Mouse (Mus musculus) CH12.LX (cell line): ENCODE measurements around the gene Nrp2. TPM values are rescaled to one million over a fixed set of nuclear protein-coding genes. Genes with fewer than 3 reads are reported as not detected.

Source experiments
- DNase-seq: peaks from one replicate; pipeline ENCODE4 v3.0.0-alpha.2; 2013; ENCODE audit errors: extremely low read depth
- H3K27ac ChIP-seq: 2 replicates; pipeline ENCODE4 v1.5.1; 2012; ENCODE audit warnings: low read depth, mild to moderate bottlenecking, control low read depth, moderate library complexity; ENCODE audit not compliant: insufficient read depth
- H3K27me3 ChIP-seq: replicated peaks from 2 replicates; pipeline ENCODE3; 2012; ENCODE audit warnings: inconsistent platforms
- H3K36me3 ChIP-seq, 2 experiments: replicated peaks in 1 of 2; 2 replicates each; pipeline versions ENCODE3 to v1.6.1; 2012; ENCODE audit warnings: inconsistent platforms in 1 of 2, low read length in 1 of 2, mild to moderate bottlenecking in 1 of 2, mixed read lengths in 1 of 2, moderate library complexity in 1 of 2; ENCODE audit not compliant: control insufficient read depth in 1 of 2, insufficient read depth in 1 of 2
- H3K4me1 ChIP-seq, 2 experiments: 2 replicates each; pipeline ENCODE4 v1.6.1; 2012; ENCODE audit warnings: inconsistent platforms in 1 of 2, moderate library complexity in 1 of 2; ENCODE audit not compliant: insufficient read depth in 2 of 2, control insufficient read depth in 1 of 2
- H3K4me2 ChIP-seq: 2 replicates; pipeline ENCODE4 v1.6.1; 2012; ENCODE audit warnings: low read depth, mild to moderate bottlenecking, control low read depth; ENCODE audit not compliant: poor library complexity, insufficient read depth, severe bottlenecking
- H3K4me3 ChIP-seq, 3 experiments: fragments of 150-350 bp in 1 of 3; sonication (generic) in 1 of 3; replicated peaks in 1 of 3; 2 replicates each; pipeline versions ENCODE3 to v1.5.1; 2011 to 2012; ENCODE audit warnings: low read depth in 2 of 3, low read length in 2 of 3, mild to moderate bottlenecking in 2 of 3, moderate library complexity in 2 of 3, control low read depth in 1 of 3, improper control_type of control experiment in 1 of 3, inconsistent platforms in 1 of 3, mixed read lengths in 1 of 3; ENCODE audit not compliant: poor library complexity in 1 of 3
- H3K79me2 ChIP-seq: replicated peaks from 2 replicates; pipeline ENCODE4 v1.6.1; 2012; ENCODE audit warnings: mild to moderate bottlenecking, moderate library complexity; ENCODE audit not compliant: control insufficient read depth, poor library complexity, insufficient read depth, severe bottlenecking; ENCODE audit errors: extremely low read depth
- H3K9ac ChIP-seq: 2 replicates; pipeline ENCODE4 v1.6.1; 2012; ENCODE audit warnings: low read depth, mild to moderate bottlenecking, control low read depth, moderate library complexity; ENCODE audit not compliant: insufficient read depth
- H3K9me3 ChIP-seq: replicated peaks from 2 replicates; pipeline ENCODE3; 2012; ENCODE audit warnings: low read length, inconsistent platforms, mixed read lengths
- CHD2 ChIP-seq: IDR thresholded peaks from 2 replicates; pipeline ENCODE4 v1.6.1; 2011; ENCODE audit warnings: low read length, improper control_type of control experiment
- CTCF ChIP-seq, 2 experiments: IDR thresholded peaks in 1 of 2; conservative IDR thresholded peaks in 1 of 2; 2 replicates each; pipeline ENCODE4 v1.5.1; 2011 to 2012; ENCODE audit warnings: low read depth in 2 of 2, low read length in 2 of 2, improper control_type of control experiment in 1 of 2, inconsistent platforms in 1 of 2, mild to moderate bottlenecking in 1 of 2, moderate library complexity in 1 of 2
- E2F4 ChIP-seq: IDR thresholded peaks from 2 replicates; pipeline ENCODE4 v1.6.1; 2011; ENCODE audit warnings: low read depth, low read length, improper control_type of control experiment; ENCODE audit not compliant: insufficient replicate concordance
- GABPA ChIP-seq: IDR thresholded peaks from 2 replicates; pipeline ENCODE4 v1.6.1; 2012; ENCODE audit warnings: low read depth, low read length, improper control_type of control experiment, inconsistent platforms; ENCODE audit not compliant: insufficient replicate concordance
- HCFC1 ChIP-seq: IDR thresholded peaks from 2 replicates; pipeline ENCODE4 v1.6.1; 2012; ENCODE audit warnings: low read depth, mild to moderate bottlenecking, inconsistent platforms, low read length, improper control_type of control experiment
- JUN ChIP-seq: IDR thresholded peaks from 2 replicates; pipeline ENCODE4 v1.6.1; 2011; ENCODE audit warnings: low read depth, mild to moderate bottlenecking, low read length, improper control_type of control experiment, moderate library complexity; ENCODE audit not compliant: insufficient read depth
- KAT2A ChIP-seq: IDR thresholded peaks from 2 replicates; pipeline ENCODE4 v1.6.1; 2012; ENCODE audit warnings: low read length, improper control_type of control experiment, inconsistent platforms; ENCODE audit not compliant: insufficient replicate concordance
- MAFK ChIP-seq: IDR thresholded peaks from 2 replicates; pipeline ENCODE4 v1.6.1; 2011; ENCODE audit warnings: low read length, improper control_type of control experiment; ENCODE audit not compliant: insufficient replicate concordance
- MEF2A ChIP-seq: IDR thresholded peaks from 2 replicates; pipeline ENCODE4 v1.6.1; 2014; ENCODE audit warnings: low read depth, mild to moderate bottlenecking, inconsistent platforms, low read length, improper control_type of control experiment, borderline replicate concordance
- MYC ChIP-seq: IDR thresholded peaks from 2 replicates; pipeline ENCODE4 v1.6.1; 2011; ENCODE audit warnings: low read depth, mild to moderate bottlenecking, improper control_type of control experiment, low read length
- NRF1 ChIP-seq: IDR thresholded peaks from 2 replicates; pipeline ENCODE4 v1.6.1; 2014; ENCODE audit warnings: low read depth, mild to moderate bottlenecking, inconsistent platforms, low read length, improper control_type of control experiment, moderate library complexity
- RAD21 ChIP-seq: IDR thresholded peaks from 2 replicates; pipeline ENCODE4 v1.6.1; 2011; ENCODE audit warnings: low read depth, mild to moderate bottlenecking, low read length, improper control_type of control experiment, moderate library complexity
- TBP ChIP-seq: conservative IDR thresholded peaks from 2 replicates; pipeline ENCODE4 v1.6.1; 2011; ENCODE audit warnings: low read depth, low read length, improper control_type of control experiment
- UBTF ChIP-seq: IDR thresholded peaks from 2 replicates; pipeline ENCODE4 v1.6.1; 2012; ENCODE audit warnings: low read depth, mild to moderate bottlenecking, inconsistent platforms, low read length, improper control_type of control experiment, moderate library complexity
- USF1 ChIP-seq: IDR thresholded peaks from 2 replicates; pipeline ENCODE4 v1.6.1; 2014; ENCODE audit warnings: low read depth, mild to moderate bottlenecking, inconsistent platforms, low read length, improper control_type of control experiment
- USF2 ChIP-seq: conservative IDR thresholded peaks from 2 replicates; pipeline ENCODE4 v1.6.1; 2011; ENCODE audit warnings: low read depth, low read length, improper control_type of control experiment
- ZC3H11A ChIP-seq: IDR thresholded peaks from 2 replicates; pipeline ENCODE4 v1.6.1; 2012; ENCODE audit warnings: low read depth, mild to moderate bottlenecking, inconsistent platforms, low read length, improper control_type of control experiment
- ZKSCAN1 ChIP-seq: IDR thresholded peaks from 2 replicates; pipeline ENCODE4 v1.6.1; 2012; ENCODE audit warnings: low read depth, inconsistent platforms, low read length, improper control_type of control experiment, borderline replicate concordance
- dilution Hi-C: fragments of 300-500 bp; cut with MboI; formaldehyde crosslinking; loops from 2 replicates; pipeline ENCODE4 v1.14.3; 2020; ENCODE audit warnings: low sequenced_read_pairs; ENCODE audit not compliant: extremely low pct_unique_long_range_greater_than_20kb, extremely low pct_ligation_motif_present
- in situ Hi-C: fragments of 300-500 bp; cut with MboI; formaldehyde crosslinking; loops from 3 replicates; pipeline ENCODE4 v1.14.3; 2019; ENCODE audit warnings: low sequenced_read_pairs, low pct_ligation_motif_present, low pct_unique_long_range_greater_than_20kb, mixed read lengths
- polyA plus RNA-seq: library from polyadenylated mRNA; unstranded; fragments of >175 nt; gene quantifications from 2 replicates; pipeline ENCODE4 v1.2.1, GENCODE M21; 2012; ENCODE audit warnings: low read depth; ENCODE audit not compliant: insufficient read length
- total RNA-seq, 2 experiments: library from RNA; depleted of rRNA; stranded (reverse); fragments of 300-350 nt in 1 of 2; fragments of >200 nt in 1 of 2; gene quantifications; 2 replicates each; pipeline ENCODE4 v1.2.3; 2012 to 2014

Gene Nrp2
- total and polyA plus RNA-seq, 3 experiments: 16.4 to 24.4 (median 17.3) TPM

DNA sequence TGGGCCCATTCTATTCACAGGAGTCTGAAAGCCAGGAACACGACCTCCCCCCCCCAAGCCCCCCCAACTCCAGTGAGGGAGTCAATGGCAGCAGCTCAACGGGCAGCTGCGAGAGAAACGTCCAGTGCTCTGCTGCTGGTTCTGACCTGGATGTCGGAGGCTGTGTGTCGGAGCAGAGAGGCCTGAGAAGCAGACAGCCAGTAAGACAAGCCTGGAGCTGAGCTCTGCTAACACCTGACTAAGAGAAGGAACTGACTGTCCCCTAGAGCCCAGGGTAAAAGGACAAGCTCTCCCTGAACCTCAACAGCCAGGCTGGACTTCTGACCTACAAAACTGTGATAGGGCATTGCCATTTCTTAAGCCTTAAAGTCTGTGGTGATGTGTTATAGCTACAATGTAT, 48.6 kb upstream of the Nrp2 start:
- H3K9ac ChIP-seq: no peak overlapping the region
- H3K9me3 ChIP-seq: no peaks in the 10 kb centered on the region
- H3K4me3 ChIP-seq: no peak overlapping the region
- no peaks in the 10 kb centered on the region for H3K4me1 ChIP-seq
- H3K27ac ChIP-seq: no peak overlapping the region
- H3K4me2 ChIP-seq: no peak overlapping the region
- H3K36me3 ChIP-seq: no peaks in the 10 kb centered on the region
- dilution Hi-C loops (no loop called here), in situ Hi-C loops (no loop called here)
- TF ChIP-seq GABPA (no peak), HCFC1 (no peak), RAD21 (no peak), ZKSCAN1 (no peak), JUN (no peak), USF2 (no peak), MAFK (no peak), USF1 (no peak), CTCF (conservative IDR thresholded peaks at IDR 0.05 in 1 of 2, IDR thresholded peaks at IDR 0.05 in 1 of 2; ENCODE audit: low read depth in 2 of 2, low read length in 2 of 2) (no peak)
- H3K79me2 ChIP-seq: no peaks in the 10 kb centered on the region
- no peak for DNase-seq
- no peaks in the 10 kb centered on the region for H3K27me3 ChIP-seq

DNA sequence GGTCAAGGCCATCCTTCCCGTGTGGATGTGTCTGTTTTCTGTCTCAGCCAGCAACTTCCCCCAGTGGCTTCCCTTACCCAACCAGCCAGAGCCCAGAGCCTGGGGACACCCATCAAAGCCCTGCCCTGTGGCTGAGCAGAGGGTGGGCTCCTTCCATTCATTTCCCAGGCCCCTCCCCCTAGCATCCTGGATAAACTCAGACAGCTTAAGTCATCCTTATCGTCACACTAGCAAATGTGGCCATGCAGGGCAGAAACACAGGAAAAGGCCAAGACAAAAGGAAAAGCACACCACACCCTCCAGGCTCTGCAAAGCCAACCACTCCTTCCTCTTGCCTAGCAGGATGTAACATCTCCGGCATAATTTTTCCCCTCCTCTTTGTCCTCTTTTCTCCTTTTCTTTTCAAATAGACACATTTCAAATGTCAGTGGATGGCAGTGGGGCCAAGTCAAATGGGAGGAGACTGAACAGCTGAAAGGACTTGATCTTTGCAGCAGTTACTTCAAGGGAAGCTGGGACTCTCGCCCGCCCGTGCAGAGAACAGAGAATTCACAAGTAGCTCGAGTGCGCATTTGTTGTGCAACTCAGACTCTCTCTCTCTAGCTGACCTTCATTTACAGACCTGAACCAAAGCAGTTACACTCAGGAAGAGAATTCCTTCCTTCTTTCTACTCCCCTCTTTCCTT, 38.0 kb upstream of the Nrp2 start:
- Histone ChIP-seq H3K9me3 (no peaks in the 10 kb centered on the region), H3K27me3 (no peaks in the 10 kb centered on the region), H3K36me3 (no peaks in the 10 kb centered on the region), H3K4me1 (no peaks in the 10 kb centered on the region), H3K9ac (no peak overlapping the region), H3K27ac (no peak overlapping the region)
- in situ Hi-C loops (no loop called here), dilution Hi-C loops (no loop called here)
- TF ChIP-seq E2F4 (no peak), USF2 (no peak), ZC3H11A (no peak), TBP (no peak), NRF1 (no peak), MEF2A (no peak), KAT2A (no peak), CHD2 (no peak), MAFK (no peak), RAD21 (no peak), UBTF (no peak), MYC (no peak)
- TF ChIP-seq, all 38 proteins: peak for 0
- Histone ChIP-seq H3K4me3 (no peak overlapping the region), H3K4me2 (no peak overlapping the region), H3K79me2 (no peaks in the 10 kb centered on the region)
- no peak for DNase-seq
